Mouse (Mus musculus): ENCODE measurements around the gene Hnrnpk.

DNA sequence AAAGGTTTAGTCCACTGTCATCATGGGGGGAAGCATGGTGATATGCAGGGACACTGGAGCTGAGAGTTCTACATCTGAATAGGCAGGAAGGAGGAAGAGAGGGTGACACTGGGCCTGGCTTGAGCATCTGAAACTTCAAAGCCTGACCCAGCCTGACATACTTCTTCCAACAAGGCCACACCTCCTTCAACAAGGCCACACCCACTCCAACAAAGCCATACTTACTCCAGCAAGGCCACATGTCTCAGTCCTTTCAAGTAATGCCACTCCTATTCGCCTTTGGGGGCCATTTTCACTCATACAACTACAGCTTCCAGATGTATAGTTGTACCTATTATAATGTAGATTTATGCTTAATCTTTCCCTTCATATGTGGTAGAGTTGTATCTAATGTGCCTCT lies 35.5 kb downstream of the Hnrnpk start:
- TF ChIP-seq USF1 (IDR thresholded peaks at IDR 0.05; ENCODE audit: low read depth, low read length) (no peak), CTCF (conservative IDR thresholded peaks at IDR 0.05 in 1 of 2, IDR thresholded peaks at IDR 0.05 in 1 of 2; ENCODE audit: low read depth in 2 of 2, low read length in 2 of 2) (no peak), ZC3H11A (IDR thresholded peaks at IDR 0.05; ENCODE audit: low read depth, low read length) (no peak), ETS1 (conservative IDR thresholded peaks at IDR 0.05; ENCODE audit: low read depth, low read length) (no peak), MAFK (IDR thresholded peaks at IDR 0.05; ENCODE audit: insufficient replicate concordance, low read length) (no peak), USF2 (conservative IDR thresholded peaks at IDR 0.05; ENCODE audit: low read depth, low read length) (no peak), JUN (IDR thresholded peaks at IDR 0.05; ENCODE audit: insufficient read depth, low read depth, low read length) (no peak), POLR2A (IDR thresholded peaks at IDR 0.05; ENCODE audit: low read depth, low read length) (no peak), CHD1 (IDR thresholded peaks at IDR 0.05; ENCODE audit: low read depth, low read length) (no peak), MAZ (IDR thresholded peaks at IDR 0.05; ENCODE audit: low read depth, low read length) (no peak), POLR2AphosphoS2 (IDR thresholded peaks at IDR 0.05; ENCODE audit: low read depth, low read length) (no peak)

Data from CH12.LX (cell line).